Mouse (Mus musculus) stomach, embryonic 15.5 days (tissue): ENCODE results near the gene Gm14137. TPM values are rescaled to one million over a fixed set of nuclear protein-coding genes. Genes with fewer than 3 reads are reported as not detected.

Source experiments
- ATAC-seq: fragments of 200-750 bp; cut with Nextera tagmentation; 2 replicates; pipeline ENCODE4 v1.8.0; 2017; ENCODE audit warnings: low read depth, moderate number of reproducible peaks, moderate TSS enrichment; ENCODE audit not compliant: insufficient read depth, low FRiP score
- H3K27ac ChIP-seq: fragments of 300-500 bp; sonication (generic); 2 replicates; pipeline ENCODE4 v1.5.1; 2015; ENCODE audit warnings: mild to moderate bottlenecking, inconsistent platforms
- H3K27me3 ChIP-seq: fragments of 300-500 bp; sonication (generic); replicated peaks from 2 replicates; pipeline ENCODE4 v1.6.1; 2015; ENCODE audit warnings: inconsistent platforms
- H3K36me3 ChIP-seq: fragments of 300-500 bp; sonication (generic); 2 replicates; pipeline ENCODE4 v1.6.1; 2015; ENCODE audit warnings: inconsistent platforms
- H3K4me1 ChIP-seq: fragments of 300-500 bp; sonication (generic); 2 replicates; pipeline ENCODE4 v1.6.1; 2015; ENCODE audit warnings: inconsistent platforms
- H3K4me2 ChIP-seq: fragments of 300-500 bp; sonication (generic); 2 replicates; pipeline ENCODE4 v1.6.1; 2015; ENCODE audit warnings: mild to moderate bottlenecking, inconsistent platforms
- H3K4me3 ChIP-seq: fragments of 300-500 bp; sonication (generic); replicated peaks from 2 replicates; pipeline ENCODE4 v1.5.1; 2015; ENCODE audit warnings: inconsistent platforms
- H3K9ac ChIP-seq: fragments of 300-500 bp; sonication (generic); 2 replicates; pipeline ENCODE4 v1.6.1; 2015; ENCODE audit warnings: inconsistent platforms
- H3K9me3 ChIP-seq: fragments of 300-500 bp; sonication (generic); 2 replicates; pipeline ENCODE4 v1.6.1; 2016; ENCODE audit warnings: inconsistent platforms
- WGBS: fragments of 180-500 bp; shearing (Covaris S2); methylation state at CpG from one replicate; pipeline ENCODE4 v1.1.7; 2015; 5-methylcytosine and 5-hydroxymethylcytosine counted together
- polyA plus RNA-seq: library from polyadenylated mRNA; unstranded; fragments of >200 nt; fragmentation: Nextera tagmentation; extraction: Ambion mirVana; gene quantifications from 2 replicates; pipeline ENCODE4 v1.2.1, GENCODE M21; 2015

Gm14137 gene
- polyA plus RNA-seq, 1 experiment from 2014 or later, result 1.1 TPM

DNA sequence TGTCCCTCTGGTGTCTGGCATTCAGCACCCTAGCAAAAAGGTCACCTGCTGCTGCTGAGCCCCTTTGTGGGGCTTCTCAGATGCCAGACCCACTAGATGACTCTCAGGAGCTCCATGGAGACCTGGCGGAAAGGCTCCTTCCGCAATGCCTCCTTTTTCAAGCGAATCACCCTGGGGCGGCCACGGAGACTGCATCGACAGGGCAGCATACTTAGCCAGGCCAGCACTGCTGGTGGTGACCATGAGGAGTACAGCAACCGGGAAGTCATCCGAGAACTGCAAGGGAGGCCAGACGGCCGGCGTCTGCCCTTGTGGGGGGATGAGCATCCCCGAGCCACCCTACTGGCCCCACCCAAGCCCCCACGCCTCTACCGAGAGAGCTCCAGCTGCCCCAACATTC is 557 bp downstream of the Gm14137 start:
- no peak overlapping the region for H3K4me2 ChIP-seq
- H3K4me1 ChIP-seq, result peaks cover 15% of the 10 kb centered on the region; the same call in 1 of the 2 replicates
- 73% methylated on average over 14 of the region's 14 CpGs for WGBS
- H3K9me3 ChIP-seq, result no peaks in the 10 kb centered on the region
- no peak overlapping the region for H3K4me3 ChIP-seq
- no peak overlapping the region for H3K27ac ChIP-seq
- ATAC-seq, result no peak
- H3K36me3 ChIP-seq, result 0 out of 2 replicates have a peak, but pooled peaks cover 13% of the 10 kb centered on the region
- H3K27me3 ChIP-seq, result no peaks in the 10 kb centered on the region
- no peak overlapping the region for H3K9ac ChIP-seq

DNA sequence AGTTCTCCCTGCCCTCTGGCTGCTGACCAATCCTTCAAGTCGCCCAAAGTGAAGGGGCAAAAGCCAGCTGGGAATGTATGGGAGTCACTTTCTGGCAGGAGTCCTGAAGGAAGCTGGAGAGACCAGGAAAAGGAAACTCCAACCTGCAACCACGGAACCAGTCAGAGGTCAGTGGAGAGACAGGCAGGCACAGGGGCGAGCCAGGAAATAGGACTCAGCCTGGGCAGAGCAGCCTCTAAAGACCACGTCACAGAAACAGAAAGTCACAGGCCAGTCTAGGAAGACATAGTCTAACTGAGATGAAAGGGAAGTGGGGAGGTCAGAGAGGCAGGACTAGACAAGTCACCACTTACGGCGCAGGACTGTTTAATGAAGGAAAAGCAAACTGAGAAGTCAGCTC is 1.3 kb downstream of the Gm14137 start:
- ATAC-seq, result no peak
- Histone ChIP-seq H3K4me3 (no peak overlapping the region), H3K4me2 (no peak overlapping the region), H3K9ac (no peak overlapping the region), H3K27ac (peak overlapping the region; percentile 16; the same call in 1 of the 2 replicates), H3K27me3 (no peaks in the 10 kb centered on the region), H3K4me1 (peaks cover 15% of the 10 kb centered on the region; the same call in 1 of the 2 replicates), H3K36me3 (0 out of 2 replicates have a peak, but pooled peaks cover 13% of the 10 kb centered on the region), H3K9me3 (no peaks in the 10 kb centered on the region)
- 50% methylated on average over 6 of the region's 6 CpGs for WGBS

DNA sequence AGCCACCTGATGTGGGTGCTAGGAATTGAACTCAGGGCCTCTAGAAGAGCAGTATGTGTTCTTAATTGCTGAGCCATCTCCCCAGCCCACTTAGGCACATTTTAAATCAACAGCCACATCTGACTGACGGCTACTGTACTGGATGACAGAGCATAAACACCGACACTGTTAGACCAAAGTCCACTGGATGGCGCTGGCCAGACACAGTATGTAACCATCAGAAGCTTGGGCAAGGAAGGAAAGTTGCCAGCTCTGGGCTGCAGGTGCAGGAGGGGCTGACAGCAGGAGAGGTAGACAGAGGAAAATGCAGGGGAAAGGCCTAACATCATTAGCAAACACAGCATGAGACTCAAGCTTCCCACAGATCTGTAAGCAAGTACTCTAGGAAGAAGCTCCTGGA is 2.5 kb downstream of the Gm14137 start:
- no peak overlapping the region for H3K27ac ChIP-seq
- H3K4me2 ChIP-seq, result no peak overlapping the region
- H3K27me3 ChIP-seq, result no peaks in the 10 kb centered on the region
- no peak for ATAC-seq
- H3K9ac ChIP-seq, result no peak overlapping the region
- H3K4me1 ChIP-seq, result peaks cover 13% of the 10 kb centered on the region; the same call in 1 of the 2 replicates
- H3K36me3 ChIP-seq, result 0 out of 2 replicates have a peak, but pooled peaks cover 10% of the 10 kb centered on the region
- WGBS, result 50% methylated on average over 3 of the region's 3 CpGs
- no peaks in the 10 kb centered on the region for H3K9me3 ChIP-seq
- H3K4me3 ChIP-seq, result no peak overlapping the region

DNA sequence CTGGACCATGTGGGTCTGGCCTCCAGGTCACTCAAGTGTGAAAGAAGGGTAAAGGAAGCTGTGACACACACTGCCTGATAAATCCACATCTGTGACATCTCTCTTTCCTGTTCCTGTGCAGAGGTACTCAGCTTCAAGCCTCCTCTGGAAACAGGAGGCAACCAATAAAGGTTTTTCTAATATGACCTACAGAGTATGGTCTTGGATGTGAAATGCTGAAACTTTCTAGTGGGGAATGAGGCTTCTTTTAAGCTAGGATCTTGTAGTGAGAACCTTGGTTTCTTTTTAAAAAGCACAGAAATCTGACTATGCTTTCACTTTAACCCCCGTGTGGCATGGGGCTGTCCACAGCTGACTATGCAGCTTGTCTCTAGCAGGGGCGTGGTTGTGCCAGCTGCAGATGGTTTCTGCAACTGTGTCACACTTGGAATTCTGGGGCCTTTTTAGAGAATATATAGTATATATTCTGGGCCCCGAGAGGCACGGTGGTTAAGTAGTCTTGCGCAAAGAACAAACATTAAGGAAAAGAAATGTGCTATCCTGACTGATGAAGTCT is 3.2 kb downstream of the Gm14137 start:
- H3K9me3 ChIP-seq, result no peaks in the 10 kb centered on the region
- H3K4me1 ChIP-seq, result peaks cover 9% of the 10 kb centered on the region; the same call in 1 of the 2 replicates
- no peak overlapping the region for H3K4me3 ChIP-seq
- H3K27ac ChIP-seq, result no peak overlapping the region
- WGBS, result 84% methylated on average over 5 of the region's 5 CpGs
- H3K9ac ChIP-seq, result no peak overlapping the region
- no peak overlapping the region for H3K4me2 ChIP-seq
- H3K27me3 ChIP-seq, result no peaks in the 10 kb centered on the region
- ATAC-seq, result no peak
- peaks cover 8% of the 10 kb centered on the region; the same call in 1 of the 2 replicates for H3K36me3 ChIP-seq

DNA sequence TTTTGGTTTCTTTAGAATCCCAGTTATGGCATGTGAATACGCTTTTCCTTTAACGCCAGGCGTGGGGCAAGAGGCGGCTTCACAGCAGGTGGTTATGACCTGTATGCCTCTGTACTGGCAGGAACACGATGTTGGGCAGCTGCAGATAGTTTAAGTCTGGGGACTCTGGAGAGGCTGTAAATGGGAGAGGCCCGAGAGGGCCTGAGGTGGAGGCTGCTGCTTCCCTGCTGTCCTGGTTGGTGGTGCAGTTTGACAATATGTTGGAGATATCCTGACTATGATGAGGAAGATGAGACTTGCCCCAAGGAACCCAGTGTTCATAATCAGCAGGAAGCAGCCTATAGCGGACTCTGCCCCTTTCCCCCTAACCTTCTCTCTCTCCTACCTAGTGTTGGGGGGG is 8.6 kb downstream of the Gm14137 start:
- H3K36me3 ChIP-seq, result peaks cover 20% of the 10 kb centered on the region
- no peak overlapping the region for H3K27ac ChIP-seq
- H3K9ac ChIP-seq, result no peak overlapping the region
- no peaks in the 10 kb centered on the region for H3K4me1 ChIP-seq
- H3K4me2 ChIP-seq, result no peak overlapping the region
- H3K4me3 ChIP-seq, result no peak overlapping the region
- WGBS, result 89% methylated on average over 7 of the region's 7 CpGs
- no peaks in the 10 kb centered on the region for H3K9me3 ChIP-seq
- ATAC-seq, result no peak
- no peaks in the 10 kb centered on the region for H3K27me3 ChIP-seq

DNA sequence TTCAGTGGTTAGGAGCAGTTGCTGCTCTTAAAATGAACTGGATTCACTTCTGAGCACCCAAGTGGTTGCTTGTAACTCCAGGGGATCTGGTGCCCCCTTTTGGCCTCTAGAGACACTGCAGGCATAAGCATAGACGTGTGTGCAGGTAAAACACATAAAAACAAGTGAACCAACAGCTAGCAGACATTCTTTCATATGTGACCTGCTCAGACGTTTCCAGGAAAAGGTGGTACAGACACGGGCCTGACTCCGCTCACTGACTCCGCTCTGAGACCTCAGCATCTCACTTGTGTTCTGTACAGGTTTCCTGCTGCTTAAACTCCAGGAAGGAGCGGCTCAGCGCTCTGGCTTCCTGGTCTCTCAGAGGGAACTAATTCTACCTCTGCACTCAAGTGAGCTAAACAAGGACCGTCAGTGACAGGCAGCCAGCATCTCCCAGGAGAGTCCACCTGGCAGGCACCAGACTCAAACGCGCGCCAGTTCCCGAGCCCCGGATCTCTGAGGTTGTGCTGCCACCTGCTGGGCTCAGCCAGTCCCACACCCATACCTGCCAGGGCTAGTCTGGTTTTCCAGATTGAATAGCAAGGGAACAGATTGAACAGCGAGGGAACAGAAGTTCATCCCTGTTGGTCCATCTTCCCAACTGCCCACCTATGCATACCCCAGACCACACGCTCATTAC is 14.9 kb downstream of the Gm14137 start:
- Histone ChIP-seq H3K27me3 (no peaks in the 10 kb centered on the region), H3K9ac (no peak overlapping the region)
- peak; percentile 83 for ATAC-seq

DNA sequence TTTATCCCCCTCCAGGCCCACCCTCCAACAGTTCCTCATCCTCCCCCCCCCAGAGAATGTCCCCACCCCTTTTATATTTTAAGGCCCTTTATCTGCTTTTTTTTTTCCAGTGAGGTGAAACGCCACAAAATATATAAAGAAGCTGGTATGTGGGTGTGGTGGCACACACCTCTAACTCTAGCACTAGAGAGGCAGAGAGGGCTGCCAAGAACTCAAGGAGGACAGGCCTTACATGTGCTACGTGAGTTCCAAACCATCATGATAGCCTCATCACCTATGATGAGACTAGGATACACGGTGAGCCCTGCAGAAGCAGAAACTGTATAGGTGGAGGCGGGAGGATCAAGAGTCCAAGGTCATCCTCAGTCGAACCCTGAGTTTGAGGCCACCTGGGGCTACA is 16.7 kb downstream of the Gm14137 start:
- no peaks in the 10 kb centered on the region for H3K9me3 ChIP-seq
- H3K4me2 ChIP-seq, result no peak overlapping the region
- no peak overlapping the region for H3K27ac ChIP-seq
- WGBS, result 65% methylated on average over 5 of the region's 5 CpGs
- H3K4me3 ChIP-seq, result no peak overlapping the region
- no peak for ATAC-seq
- H3K27me3 ChIP-seq, result no peaks in the 10 kb centered on the region
- H3K36me3 ChIP-seq, result no peaks in the 10 kb centered on the region
- no peaks in the 10 kb centered on the region for H3K4me1 ChIP-seq
- no peak overlapping the region for H3K9ac ChIP-seq

More for the DNA sequence above, 14.9 kb downstream of the Gm14137 start:
- no peak overlapping the region for H3K27ac ChIP-seq
- H3K4me2 ChIP-seq, result peak overlapping the region; percentile 68
- no peaks in the 10 kb centered on the region for H3K4me1 ChIP-seq
- peaks cover 8% of the 10 kb centered on the region; the same call in 1 of the 2 replicates for H3K36me3 ChIP-seq
- H3K9me3 ChIP-seq, result no peaks in the 10 kb centered on the region
- peak overlapping the region; percentile 31 for H3K4me3 ChIP-seq
- 8% methylated on average over 15 of the region's 15 CpGs for WGBS

DNA sequence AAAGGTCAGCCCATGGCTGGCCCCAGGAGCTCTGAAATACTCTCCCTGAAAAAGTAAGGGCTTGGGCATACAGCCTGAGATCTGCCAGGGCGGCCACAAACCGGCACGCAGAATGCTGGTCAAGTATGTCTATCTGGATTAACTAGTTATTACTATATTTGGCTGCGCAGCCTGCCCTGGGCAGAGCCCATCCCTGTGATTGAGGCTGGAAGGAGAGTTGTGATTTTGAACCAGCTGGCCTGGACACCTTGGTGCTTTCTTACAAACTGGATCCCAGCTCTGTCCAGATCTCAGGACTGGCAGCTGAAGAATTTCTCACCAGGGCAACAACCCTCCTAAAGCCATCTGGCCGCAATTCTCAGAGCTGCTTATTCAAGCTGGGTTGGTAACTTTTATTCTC is 19.8 kb downstream of the Gm14137 start:
- Histone ChIP-seq H3K4me1 (0 out of 2 replicates have a peak, but pooled peaks cover 2% of the 10 kb centered on the region), H3K27me3 (no peaks in the 10 kb centered on the region), H3K9me3 (no peaks in the 10 kb centered on the region), H3K36me3 (no peaks in the 10 kb centered on the region), H3K9ac (no peak overlapping the region), H3K4me2 (no peak overlapping the region), H3K4me3 (no peak overlapping the region), H3K27ac (no peak overlapping the region)
- no peak for ATAC-seq
- 83% methylated on average over 5 of the region's 5 CpGs for WGBS

DNA sequence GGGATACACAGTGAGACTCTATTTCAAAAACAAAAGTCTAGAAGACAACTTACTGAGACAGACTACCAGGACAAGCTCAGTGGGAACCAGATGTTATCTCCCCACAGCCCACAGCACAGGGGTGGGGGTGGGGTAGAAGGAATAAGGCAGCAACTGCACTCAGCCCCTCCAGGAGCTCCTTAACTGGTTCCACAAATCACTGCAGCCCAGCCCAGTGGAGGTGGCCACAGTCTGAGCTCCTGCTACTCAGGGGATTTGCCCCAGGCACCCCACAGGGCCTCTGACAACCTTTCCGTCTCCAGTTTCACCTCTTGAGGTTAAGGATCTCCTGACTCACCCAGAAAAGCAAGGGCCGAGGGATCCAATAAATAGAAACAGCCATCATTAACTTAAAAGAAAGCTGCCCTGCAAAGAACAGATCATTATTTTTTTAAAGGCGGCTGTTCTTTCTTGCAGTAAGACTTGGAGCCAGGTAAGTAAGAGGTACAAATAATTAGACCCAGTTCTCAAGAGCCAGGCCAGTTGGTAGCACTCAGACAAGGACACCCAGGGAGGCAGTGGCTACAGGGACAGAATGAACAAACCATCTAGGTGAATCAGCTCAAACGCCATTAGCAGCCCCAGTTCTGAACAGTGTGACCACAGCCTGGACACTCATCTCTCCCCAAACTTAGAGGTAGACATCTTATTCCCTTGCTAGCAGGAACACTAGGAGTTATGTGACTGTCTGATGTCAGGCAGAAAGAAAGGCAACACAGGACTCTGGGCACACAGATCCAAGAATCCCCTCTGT is 22.2 kb downstream of the Gm14137 start:
- Histone ChIP-seq H3K4me1 (0 out of 2 replicates have a peak, but pooled peaks cover 2% of the 10 kb centered on the region), H3K9me3 (no peaks in the 10 kb centered on the region), H3K9ac (no peak overlapping the region), H3K27me3 (no peaks in the 10 kb centered on the region), H3K36me3 (no peaks in the 10 kb centered on the region), H3K4me3 (no peak overlapping the region), H3K4me2 (no peak overlapping the region), H3K27ac (no peak overlapping the region)
- 56% methylated on average over 4 of the region's 4 CpGs for WGBS
- ATAC-seq, result no peak

DNA sequence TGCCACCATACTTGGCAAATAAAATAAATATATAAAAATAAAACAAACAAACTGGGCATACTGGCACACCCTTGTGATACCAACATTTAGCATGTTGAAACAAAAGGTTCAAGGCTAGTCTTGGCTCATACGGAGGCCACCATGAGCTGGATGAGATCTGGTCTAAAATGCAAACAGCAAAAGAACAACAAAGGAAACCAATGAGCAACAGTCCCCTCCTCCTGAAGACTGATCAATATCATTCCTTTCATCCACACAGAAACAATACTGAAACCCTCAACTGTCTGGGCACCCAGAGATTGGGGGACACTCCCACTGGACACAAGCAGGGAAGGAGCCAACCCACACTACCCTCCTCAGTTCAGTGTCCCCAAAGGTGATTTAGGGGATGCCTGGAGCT is 23.2 kb downstream of the Gm14137 start:
- 62% methylated on average over 1 of the region's 1 CpGs for WGBS
- Histone ChIP-seq H3K4me3 (no peak overlapping the region), H3K27me3 (no peaks in the 10 kb centered on the region), H3K9ac (no peak overlapping the region), H3K9me3 (no peaks in the 10 kb centered on the region), H3K4me1 (0 out of 2 replicates have a peak, but pooled peaks cover 2% of the 10 kb centered on the region), H3K4me2 (no peak overlapping the region), H3K36me3 (no peaks in the 10 kb centered on the region), H3K27ac (no peak overlapping the region)
- ATAC-seq, result no peak

DNA sequence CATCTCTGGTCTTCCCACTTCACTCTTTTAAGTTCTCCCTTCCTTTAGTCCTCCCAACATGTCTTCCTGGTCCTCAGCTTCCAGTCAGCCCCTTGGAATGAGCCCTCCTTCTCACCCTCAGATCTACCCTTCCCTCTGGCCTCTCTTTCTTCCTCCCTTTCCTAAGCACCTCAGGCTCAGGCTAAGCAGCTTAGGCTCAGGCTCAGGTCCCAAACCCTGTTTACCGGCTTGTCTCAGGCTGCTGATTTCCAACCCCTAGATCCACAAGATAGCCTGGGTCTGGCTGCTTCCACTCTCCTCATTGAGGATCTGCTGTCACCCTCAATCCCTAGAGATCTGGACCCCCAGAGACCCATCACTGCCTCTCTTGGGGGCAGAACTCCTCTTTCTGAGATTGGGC is 23.7 kb downstream of the Gm14137 start:
- no peak overlapping the region for H3K4me3 ChIP-seq

DNA sequence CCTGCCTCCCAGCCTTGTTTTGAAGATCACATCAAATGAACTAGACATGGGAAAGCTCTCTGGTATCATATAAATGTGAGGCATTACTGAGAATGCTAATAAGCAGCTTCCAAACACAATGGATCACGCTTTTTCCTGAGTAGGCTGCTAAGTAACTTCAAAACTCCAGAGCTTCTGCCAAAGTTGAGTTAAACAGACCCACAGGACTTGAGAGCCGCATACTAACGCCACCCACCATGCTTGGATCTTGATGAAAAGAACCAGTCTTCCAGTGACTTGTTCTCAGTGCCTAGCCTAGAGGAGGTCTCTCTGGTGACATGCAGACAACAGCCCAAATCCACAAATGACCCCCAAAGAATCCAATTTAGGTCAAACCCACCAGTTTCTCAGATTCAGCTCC is 24.6 kb downstream of the Gm14137 start:
- WGBS, result 69% methylated on average over 3 of the region's 3 CpGs
- ATAC-seq, result no peak
- H3K9me3 ChIP-seq, result no peaks in the 10 kb centered on the region

More for the DNA sequence above, 23.7 kb downstream of the Gm14137 start:
- 42% methylated on average over 1 of the region's 1 CpGs for WGBS
- no peak for ATAC-seq
- H3K27me3 ChIP-seq, result no peaks in the 10 kb centered on the region
- no peak overlapping the region for H3K9ac ChIP-seq
- peaks cover 7% of the 10 kb centered on the region; the same call in 1 of the 2 replicates for H3K4me1 ChIP-seq
- no peaks in the 10 kb centered on the region for H3K9me3 ChIP-seq
- no peaks in the 10 kb centered on the region for H3K36me3 ChIP-seq
- H3K4me2 ChIP-seq, result no peak overlapping the region
- no peak overlapping the region for H3K27ac ChIP-seq

More for the DNA sequence above, 24.6 kb downstream of the Gm14137 start:
- Histone ChIP-seq H3K27ac (no peak overlapping the region), H3K36me3 (no peaks in the 10 kb centered on the region), H3K4me1 (peaks cover 9% of the 10 kb centered on the region; the same call in 1 of the 2 replicates), H3K4me3 (no peak overlapping the region), H3K9ac (no peak overlapping the region), H3K4me2 (no peak overlapping the region), H3K27me3 (no peaks in the 10 kb centered on the region)
